Mouse (Mus musculus) spleen, adult 2 months (tissue): ENCODE results near the gene Cdv3. TPM values are rescaled to one million over a fixed set of nuclear protein-coding genes. Genes with fewer than 3 reads are reported as not detected.
"Not testable (repeated sequence)": the region's sequence is repeated elsewhere in the genome, so short reads cannot be mapped to it uniquely, and the experiment has no call there.

Experiments used
- DNase-seq, 2 experiments: peaks; one replicate each; pipeline versions ENCODE4 v3.0.0 to v3.0.0-alpha.2; 2012 to 2021; ENCODE audit warnings: low spot score in 2 of 2, low read depth in 1 of 2
- H3K27ac ChIP-seq: fragments of 200-500 bp; 2 replicates; pipeline ENCODE4 v1.5.1; 2012; ENCODE audit warnings: low read length, inconsistent platforms; ENCODE audit not compliant: insufficient read depth
- H3K27me3 ChIP-seq: fragments of 200-500 bp; 2 replicates; pipeline ENCODE4 v1.6.1; 2012; ENCODE audit warnings: mild to moderate bottlenecking, moderate library complexity, low read length, inconsistent platforms; ENCODE audit not compliant: control insufficient read depth, insufficient read depth
- H3K36me3 ChIP-seq: fragments of 200-500 bp; 2 replicates; pipeline ENCODE4 v1.6.1; 2012; ENCODE audit warnings: mild to moderate bottlenecking, low read length, inconsistent platforms; ENCODE audit not compliant: control insufficient read depth, insufficient read depth
- H3K4me1 ChIP-seq: fragments of 200-500 bp; 2 replicates; pipeline ENCODE4 v1.6.1; 2011; ENCODE audit warnings: inconsistent platforms; ENCODE audit not compliant: control insufficient read depth, insufficient read depth, insufficient read length
- H3K4me3 ChIP-seq: fragments of 200-500 bp; 2 replicates; pipeline ENCODE4 v1.5.1; 2011; ENCODE audit warnings: mild to moderate bottlenecking, inconsistent platforms; ENCODE audit not compliant: insufficient read depth, insufficient read length; ENCODE audit errors: extremely low read depth
- CTCF ChIP-seq: fragments of 200-500 bp; IDR thresholded peaks from 2 replicates; pipeline ENCODE4 v1.5.1; 2011; ENCODE audit warnings: mild to moderate bottlenecking, inconsistent platforms; ENCODE audit not compliant: insufficient read depth, insufficient read length, insufficient replicate concordance; ENCODE audit errors: extremely low read depth
- POLR2A ChIP-seq: fragments of 200-500 bp; IDR thresholded peaks from 2 replicates; pipeline ENCODE4 v1.6.1; 2011; ENCODE audit warnings: low read depth, low read length, inconsistent platforms
- WGBS: fragments of 180-500 bp; shearing (Covaris S2); methylation state at CpG from one replicate; pipeline ENCODE4 v1.1.7; 2018; 5-methylcytosine and 5-hydroxymethylcytosine counted together
- polyA plus RNA-seq: library from polyadenylated mRNA; depleted of rRNA; stranded (reverse); fragments of >200 nt; gene quantifications from 2 replicates; pipeline ENCODE4 v1.2.3, GENCODE M21; 2012

Gene Cdv3
- polyA plus RNA-seq, 1 experiment = 29.4 TPM

DNA sequence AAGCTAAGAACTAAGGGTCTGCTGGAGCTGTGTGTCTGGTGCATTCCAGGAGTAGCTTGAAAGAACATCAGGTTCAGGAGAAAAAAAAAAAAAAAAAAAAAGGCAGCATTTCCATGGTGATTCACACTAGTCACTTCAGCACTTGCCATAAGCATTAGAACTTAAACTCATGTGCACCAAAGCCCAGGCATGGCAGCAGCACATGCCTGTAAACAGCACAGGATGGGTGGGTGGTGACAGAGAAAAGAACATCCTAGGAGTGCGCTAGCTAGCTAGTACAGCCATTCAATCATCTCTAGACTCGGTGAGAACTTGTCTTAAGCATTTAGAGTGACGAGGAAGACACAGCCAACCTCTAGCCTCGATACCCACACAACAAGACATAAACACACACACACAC lies 7.1 kb downstream of the Cdv3 start:
- H3K4me3 ChIP-seq = no peak overlapping the region
- H3K27me3 ChIP-seq = no peaks in the 10 kb centered on the region
- H3K4me1 ChIP-seq = peaks cover 6% of the 10 kb centered on the region; the same call in 1 of the 2 replicates
- no peak for DNase-seq
- WGBS = 83% methylated on average over 4 of the region's 4 CpGs
- H3K36me3 ChIP-seq = peaks cover 23% of the 10 kb centered on the region
- TF ChIP-seq POLR2A (no peak), CTCF (no peak)
- H3K27ac ChIP-seq = no peak overlapping the region

DNA sequence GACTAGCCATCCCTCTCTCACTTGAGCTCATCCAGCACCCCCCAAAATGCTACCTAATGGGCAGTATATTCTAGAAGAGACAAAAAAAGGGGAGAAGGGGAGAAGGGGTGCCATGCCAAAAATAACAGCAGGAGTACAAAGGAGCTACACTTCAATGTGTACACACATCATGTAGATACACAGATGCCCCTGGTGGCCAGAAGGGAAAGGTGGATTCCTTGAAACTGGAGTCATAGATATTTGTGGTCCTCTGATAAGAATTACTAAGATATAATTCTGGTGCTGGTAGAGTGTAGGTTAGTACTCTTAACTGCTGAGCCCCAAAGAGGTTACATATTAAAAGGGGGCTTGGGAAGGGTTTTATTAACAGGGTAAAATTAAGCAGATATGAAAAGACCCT lies 7.7 kb downstream of the Cdv3 start:
- Histone ChIP-seq H3K27ac (no peak overlapping the region), H3K36me3 (peaks cover 21% of the 10 kb centered on the region)
- no peak for DNase-seq

DNA sequence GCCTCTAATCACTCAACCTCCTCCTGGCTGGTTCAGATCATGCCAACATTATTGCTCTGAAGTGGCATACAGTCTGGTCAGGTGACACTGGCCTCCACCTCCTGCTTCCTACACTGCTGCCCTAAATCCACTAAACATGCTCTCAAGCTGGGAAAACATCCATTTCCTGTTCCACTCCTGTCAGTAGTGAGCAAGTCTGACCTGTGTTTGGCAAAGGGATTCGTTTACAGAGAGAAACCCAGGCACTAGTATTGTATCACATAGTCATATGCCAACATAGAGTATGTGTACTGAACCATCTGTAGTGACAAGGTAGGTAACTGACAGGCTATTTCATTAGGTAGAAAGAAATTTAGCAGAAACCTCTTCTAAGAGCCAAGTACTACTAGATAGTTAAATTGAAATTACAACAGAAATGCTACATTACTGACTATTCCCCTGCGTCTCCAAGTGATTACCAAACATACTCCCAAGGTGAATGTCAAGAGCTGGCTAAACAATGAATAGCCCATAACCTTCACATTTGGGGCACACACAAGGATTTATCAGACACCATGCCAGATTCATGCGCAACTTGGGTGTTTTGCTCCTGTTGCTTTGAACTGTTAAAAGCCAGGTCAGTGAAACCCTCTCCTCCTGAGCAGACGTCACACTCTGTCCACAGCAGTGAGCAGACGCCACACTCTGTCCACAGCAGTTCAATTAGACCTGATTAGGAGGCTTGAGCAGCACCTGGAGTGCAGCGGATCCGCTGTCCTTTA lies 12.0 kb downstream of the Cdv3 start:
- peaks cover 28% of the 10 kb centered on the region for H3K36me3 ChIP-seq
- not testable (repeated sequence) for H3K27me3 ChIP-seq, DNase-seq

More for the DNA sequence above, 7.7 kb downstream of the Cdv3 start:
- no peaks in the 10 kb centered on the region for H3K27me3 ChIP-seq
- no peak overlapping the region for H3K4me3 ChIP-seq
- TF ChIP-seq CTCF = no peak
- no peak for TF ChIP-seq POLR2A
- H3K4me1 ChIP-seq = no peaks in the 10 kb centered on the region

DNA sequence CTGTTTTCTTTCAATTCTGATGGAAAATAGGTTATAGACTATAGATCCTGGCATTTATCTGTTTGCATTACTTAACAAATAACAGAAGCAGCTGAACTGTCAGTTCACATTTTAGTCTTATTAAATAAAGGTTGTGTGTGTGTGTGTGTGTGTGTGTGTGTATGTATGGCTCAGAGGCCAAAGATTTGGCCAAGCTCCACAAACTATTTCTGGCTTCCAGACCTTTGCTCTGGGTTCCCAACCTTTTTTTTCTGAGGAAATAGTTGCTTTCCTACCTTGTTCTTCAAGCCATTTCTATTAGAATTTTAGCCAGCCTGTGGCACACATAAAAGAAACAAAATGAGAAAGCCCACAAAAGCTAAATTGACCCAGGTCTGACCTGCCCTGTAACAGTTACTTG lies 16.8 kb downstream of the Cdv3 start:
- no peak for DNase-seq
- Histone ChIP-seq H3K27me3 (no peaks in the 10 kb centered on the region), H3K4me3 (no peak overlapping the region), H3K4me1 (no peaks in the 10 kb centered on the region), H3K36me3 (peaks cover 26% of the 10 kb centered on the region), H3K27ac (no peak overlapping the region)
- TF ChIP-seq POLR2A = no peak

More for the DNA sequence above, 12.0 kb downstream of the Cdv3 start:
- WGBS = 85% methylated on average over 6 of the region's 7 CpGs
- H3K4me3 ChIP-seq, H3K27ac ChIP-seq, H3K4me1 ChIP-seq: not testable (repeated sequence)

DNA sequence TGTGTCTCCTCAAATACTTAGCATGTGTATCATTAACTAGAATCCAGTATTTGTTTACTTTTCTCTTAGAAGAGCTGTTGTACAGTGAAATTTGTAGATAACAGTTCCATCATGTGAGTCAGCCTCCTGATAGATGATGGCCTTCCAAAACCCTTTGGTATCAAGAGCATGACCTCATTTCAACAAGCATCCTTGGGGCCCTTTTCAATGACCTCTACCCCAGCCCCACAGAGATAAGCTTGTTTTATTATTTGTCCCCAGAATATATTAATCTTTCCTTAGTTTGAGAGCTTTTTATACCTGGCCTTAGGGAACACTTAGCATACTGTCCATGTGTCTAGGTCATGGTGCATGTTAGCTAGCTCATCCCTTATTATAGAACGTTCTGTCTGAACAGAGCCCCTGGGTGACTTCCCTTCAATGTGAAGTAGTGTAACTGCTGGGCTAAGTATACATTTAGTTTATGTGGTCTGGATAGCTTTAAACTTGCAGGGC lies 17.6 kb downstream of the Cdv3 start:
- peaks cover 31% of the 10 kb centered on the region for H3K36me3 ChIP-seq
- 93% methylated on average over 1 of the region's 1 CpGs for WGBS

DNA sequence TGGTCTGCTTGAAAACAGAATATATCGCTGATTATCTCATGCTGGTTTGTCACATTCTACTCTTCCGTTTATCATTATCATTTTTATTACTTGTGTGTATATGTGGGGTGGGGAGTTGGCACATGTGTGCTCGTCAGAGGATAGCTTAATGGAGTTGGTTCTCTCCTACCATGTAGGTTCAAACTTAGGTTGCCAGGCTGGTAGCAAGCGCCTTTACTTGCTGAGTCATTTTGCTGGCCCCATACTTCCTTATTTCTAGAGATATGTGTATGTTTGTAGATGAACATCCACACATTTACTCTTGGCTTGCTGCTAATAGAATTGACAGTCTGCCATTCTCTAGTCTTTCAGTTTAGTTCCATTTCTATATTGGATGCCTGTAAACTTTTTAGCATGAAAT lies 18.6 kb downstream of the Cdv3 start:
- Histone ChIP-seq H3K36me3 (peaks cover 31% of the 10 kb centered on the region), H3K27ac (no peak overlapping the region)

More for the DNA sequence above, 17.6 kb downstream of the Cdv3 start:
- H3K27me3 ChIP-seq = no peaks in the 10 kb centered on the region
- no peak for DNase-seq
- no peak for TF ChIP-seq POLR2A
- no peak for TF ChIP-seq CTCF
- no peak overlapping the region for H3K4me3 ChIP-seq
- no peak overlapping the region for H3K27ac ChIP-seq
- no peaks in the 10 kb centered on the region for H3K4me1 ChIP-seq

DNA sequence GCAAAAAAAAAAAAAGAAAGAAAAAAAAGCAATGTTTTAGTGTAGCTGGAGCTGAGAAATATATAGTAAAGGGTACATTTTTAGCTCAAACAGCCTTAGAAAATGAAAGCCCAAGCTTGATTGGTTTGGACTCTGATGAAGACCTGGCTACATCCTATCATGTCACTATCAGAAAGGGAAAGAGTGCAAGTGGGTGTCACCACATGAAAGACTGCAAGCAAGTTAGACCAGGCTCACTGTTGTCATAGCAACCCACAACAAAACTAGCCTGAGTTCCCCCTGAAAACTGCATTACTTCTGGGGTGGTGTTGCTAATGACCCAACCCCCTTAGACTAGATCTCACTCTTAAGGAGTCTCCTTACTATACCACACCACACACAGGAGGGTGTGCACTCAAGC lies 28.7 kb downstream of the Cdv3 start:
- no peak for TF ChIP-seq POLR2A
- TF ChIP-seq CTCF = no peak
- Histone ChIP-seq H3K27me3 (no peaks in the 10 kb centered on the region), H3K4me1 (no peaks in the 10 kb centered on the region), H3K4me3 (no peak overlapping the region), H3K27ac (no peak overlapping the region), H3K36me3 (peaks cover 33% of the 10 kb centered on the region)
- no peak for DNase-seq

More for the DNA sequence above, 18.6 kb downstream of the Cdv3 start:
- H3K4me1 ChIP-seq = no peaks in the 10 kb centered on the region
- DNase-seq = no peak
- H3K27me3 ChIP-seq = no peaks in the 10 kb centered on the region
- TF ChIP-seq CTCF = no peak
- no peak for TF ChIP-seq POLR2A
- H3K4me3 ChIP-seq = no peak overlapping the region
- WGBS = 75% methylated on average over 4 of the region's 4 CpGs
